Mouse (Mus musculus): ENCODE data around the gene Zfp503. TPM values are rescaled to one million over a fixed set of nuclear protein-coding genes. Genes with fewer than 3 reads are reported as not detected.

Gene Zfp503
- total RNA-seq, 2 experiments from 2014 or later, result 1.2 to 2.0 TPM

GRCm38 (mm10) chr14:21993251-21994060, 4.1 kb upstream of the Zfp503 start:
- DNase-seq, result peak; percentile 22 to 37

GRCm38 (mm10) chr14:21992321-21992885, 3.0 kb upstream of the Zfp503 start:
- no peak for DNase-seq

DNA sequence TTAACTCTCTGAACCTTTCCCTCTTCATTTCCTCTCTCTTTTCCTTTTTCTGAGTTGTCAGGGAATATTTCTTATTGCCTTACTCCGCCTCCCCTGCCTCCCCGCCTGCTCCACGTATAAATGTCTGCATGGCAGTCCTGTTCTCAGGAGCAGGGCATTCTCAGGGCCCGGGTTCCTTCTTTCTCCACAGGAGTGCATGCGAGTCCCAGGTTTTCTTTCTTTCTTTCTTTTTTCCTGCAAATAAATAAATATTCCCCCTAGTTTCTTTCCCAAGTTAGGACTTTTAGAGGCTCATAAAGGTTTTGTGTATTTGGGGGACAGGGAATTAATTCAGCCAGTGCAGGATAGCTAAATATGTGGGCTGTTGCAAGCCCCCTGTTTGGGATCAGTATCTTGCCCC, 2.5 kb upstream of the Zfp503 start:
- DNase-seq, result no peak

GRCm38 (mm10) chr14:21991251-21991780, 1.9 kb upstream of the Zfp503 start:
- peak; percentile 18 to 23 for DNase-seq

DNA sequence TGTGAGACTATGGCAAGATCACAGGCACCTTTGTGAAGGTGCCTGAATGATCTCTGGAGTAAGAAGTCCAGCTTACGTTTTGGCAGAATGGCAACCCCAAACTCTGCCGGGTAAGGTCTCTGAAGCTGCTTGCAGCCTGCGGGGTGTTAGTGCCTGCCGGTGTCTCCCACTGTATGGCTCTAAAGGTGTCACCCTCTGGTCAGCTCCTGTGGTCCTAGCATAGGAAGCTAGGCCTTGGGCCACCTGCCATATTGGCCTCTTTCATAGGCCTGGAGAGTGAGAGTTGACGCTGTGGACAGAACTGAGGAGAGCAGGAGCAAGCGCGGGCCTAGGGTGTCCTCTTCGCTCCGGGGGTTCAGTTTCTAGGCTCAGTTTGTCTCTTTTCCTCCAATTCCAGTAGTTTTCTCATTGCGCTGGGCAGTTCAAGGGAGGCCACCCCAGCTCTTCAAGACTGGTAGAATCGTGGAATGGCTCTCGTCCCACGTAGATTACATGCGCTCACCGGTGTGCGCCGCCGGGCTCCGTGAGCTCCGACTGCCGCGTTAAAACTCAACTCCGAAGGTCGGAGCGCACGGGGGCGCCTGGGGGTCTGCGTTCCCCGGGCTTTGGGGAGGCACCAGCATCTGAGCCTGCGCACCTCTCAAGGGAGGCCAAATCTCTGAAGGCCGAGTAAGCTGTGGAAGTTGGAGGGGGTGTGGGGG, 1.1 kb upstream of the Zfp503 start:
- DNase-seq, result peak in 1 of 2 experiments; percentile 5

GRCm38 (mm10) chr14:21988577-21989290, 667 bp downstream of the Zfp503 start:
- DNase-seq, result peak in 1 of 2 experiments; percentile 34

DNA sequence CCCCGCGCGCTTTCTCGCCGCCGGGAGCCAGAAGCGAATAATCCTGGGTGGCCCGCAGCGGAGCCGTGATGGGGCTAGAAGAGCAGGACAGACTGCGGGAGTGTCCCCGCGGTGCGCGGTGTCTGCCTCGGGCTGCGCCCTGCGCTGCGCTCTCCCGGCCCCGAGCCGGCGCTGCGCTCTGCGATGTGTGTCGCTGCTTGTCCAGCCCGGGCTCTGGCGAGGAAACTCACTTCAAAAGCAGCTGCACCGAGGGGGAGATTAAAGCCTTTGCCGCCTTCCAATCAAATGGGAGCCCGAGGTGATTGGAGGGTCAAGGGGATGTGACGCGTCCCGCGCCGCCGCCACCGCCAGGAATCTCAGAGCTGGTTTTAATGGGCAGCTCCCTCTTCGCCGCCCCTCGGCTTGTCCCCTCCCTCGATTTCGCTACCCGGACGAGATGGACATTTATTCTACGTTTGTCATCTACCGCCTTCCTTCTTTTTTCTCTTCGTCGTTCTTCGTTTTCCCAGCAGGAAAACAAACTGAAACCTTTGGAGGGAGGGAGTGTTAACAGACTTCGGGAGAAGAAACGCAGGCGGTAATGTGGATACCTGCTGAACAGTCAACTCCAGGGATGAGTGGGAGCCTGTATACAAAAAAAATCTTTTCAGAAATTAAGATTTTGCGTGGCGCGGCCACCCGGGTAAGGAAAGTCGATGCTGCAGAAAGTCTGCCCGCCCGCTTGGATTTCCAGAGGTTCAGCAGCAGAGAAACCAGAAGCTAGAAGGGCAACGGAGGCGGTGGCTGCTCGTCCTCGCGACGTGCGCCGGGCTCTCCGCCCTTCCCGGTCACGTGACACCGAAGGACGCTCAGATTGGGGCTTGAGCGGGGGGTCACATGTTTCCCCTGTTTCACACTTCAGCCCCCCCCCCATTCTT, 1.5 kb downstream of the Zfp503 start:
- DNase-seq, result peak; percentile 95 to 98

DNA sequence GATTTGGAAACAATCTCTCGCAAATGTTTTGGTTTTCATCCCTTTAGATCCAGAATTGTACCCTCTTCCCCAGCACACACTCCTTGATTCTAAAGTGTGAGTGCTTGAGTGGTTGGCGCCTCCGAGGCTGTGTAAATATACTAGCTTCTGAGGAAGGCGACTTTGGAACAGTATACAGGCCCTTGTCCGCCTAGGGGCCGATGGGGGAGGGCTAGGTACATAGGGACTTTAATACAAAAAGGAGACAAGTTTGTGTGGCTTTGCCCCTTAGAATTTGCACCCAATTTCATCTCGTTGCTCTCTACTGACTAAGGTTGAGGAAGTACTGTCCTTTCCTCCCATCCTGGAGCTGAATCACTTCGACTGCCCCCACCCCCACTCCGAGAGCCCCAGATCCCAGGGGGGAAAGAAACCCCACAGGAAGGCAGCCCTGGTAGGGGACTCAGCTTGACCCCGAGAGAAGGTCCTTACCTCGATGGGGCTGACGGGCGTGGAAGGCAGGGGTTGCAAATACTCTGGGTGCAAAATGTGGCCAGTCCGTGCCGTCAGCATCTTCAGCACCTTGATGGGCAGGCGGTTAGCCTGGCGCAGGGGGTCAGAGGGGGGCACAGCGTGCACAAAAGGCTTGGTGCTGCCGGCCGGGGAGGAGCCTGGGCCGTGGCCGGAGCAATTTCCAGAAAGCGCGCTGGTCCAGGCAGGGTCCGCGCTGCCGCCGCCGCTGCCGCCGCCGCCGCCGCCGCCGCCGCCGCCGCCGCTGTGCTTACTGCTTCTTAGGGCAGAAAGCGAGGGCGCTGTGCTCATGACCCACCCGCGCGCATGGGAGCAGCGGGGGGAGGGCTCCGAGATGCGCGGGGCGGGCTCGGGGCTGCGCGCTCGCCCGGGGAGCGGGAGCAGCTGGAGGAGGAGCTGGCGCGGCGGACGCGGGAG, 2.4 kb downstream of the Zfp503 start:
- DNase-seq, result peak; percentile 14 to 50

DNA sequence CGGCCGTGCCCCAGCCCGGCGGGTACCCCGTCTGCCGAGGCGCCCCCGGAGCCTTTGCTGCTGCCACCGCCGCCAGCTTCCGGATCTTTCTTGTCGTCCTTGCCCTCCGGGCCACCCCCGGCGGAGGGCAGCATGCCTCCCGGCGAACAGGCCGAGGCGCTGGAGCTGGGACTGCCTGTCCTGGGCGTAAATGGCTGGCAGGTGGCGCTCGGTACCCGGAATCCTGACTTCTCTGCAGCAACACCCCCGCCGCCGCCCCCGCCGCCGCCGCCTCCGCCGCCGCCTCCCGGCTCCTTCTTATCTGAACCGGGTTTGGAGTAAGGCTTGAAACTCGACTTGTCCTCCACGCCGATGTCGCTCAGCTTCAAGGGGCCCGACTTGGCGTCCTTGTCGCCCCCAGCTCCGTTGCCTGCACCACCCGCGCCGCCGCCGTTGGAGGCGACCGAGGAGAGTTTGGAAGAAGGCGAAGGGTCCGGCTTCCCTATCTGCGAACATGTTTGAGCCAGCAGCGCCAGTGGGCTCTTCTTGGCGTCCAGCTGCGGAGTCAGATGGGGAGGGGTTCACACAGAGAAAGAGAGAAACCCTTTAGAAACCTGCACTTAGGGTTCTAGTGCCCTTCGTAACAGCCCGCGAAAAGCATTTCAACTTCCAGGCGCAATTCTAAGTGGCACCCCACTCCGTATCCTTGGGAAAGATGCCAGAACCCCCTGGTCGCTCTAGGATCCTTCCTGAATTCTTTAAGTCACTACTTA, 3.2 kb downstream of the Zfp503 start:
- DNase-seq, result peak; percentile 90 to 91

- peak in 1 of 2 experiments; percentile 21 for DNase-seq
Observed at GRCm38 (mm10) chr14:21985426-21985931, 3.9 kb downstream of the Zfp503 start.

DNA sequence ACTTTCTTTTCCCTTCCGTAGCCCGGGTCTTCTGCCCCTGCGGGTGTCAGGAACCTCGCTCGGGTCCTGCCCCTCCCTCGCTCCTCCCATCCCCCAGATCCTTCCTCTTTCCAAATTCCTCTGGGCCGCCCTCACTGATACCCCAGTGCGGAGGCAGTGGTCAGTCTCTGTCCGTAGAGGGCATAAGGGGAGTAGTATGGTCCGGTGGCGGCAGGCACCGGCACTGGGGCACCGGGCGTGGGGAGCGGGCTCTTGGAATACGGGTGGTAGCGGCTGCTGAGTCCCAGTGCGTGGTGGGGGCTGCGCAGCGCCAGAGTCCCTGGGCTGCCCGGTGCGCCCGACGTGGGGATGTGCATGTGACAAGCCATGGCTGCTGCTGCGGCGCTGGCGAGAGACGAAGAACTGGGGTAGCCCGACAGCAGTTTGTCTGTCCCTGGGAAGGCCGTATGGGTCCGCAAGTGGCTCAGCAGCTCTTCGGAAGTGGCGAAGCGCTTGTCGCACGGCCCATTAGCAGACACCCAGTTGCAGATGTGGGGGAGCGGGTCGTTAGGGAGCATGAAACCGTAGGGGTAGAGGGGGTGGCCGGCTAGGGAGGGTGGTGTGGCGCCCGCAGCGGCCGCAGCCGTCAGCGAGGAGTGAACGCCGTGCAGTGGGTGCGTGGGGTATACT, 4.5 kb downstream of the Zfp503 start:
- peak; percentile 27 to 46 for DNase-seq

- DNase-seq, result no peak
Observed at GRCm38 (mm10) chr14:21983950-21984730, 5.3 kb downstream of the Zfp503 start.

- peak in 1 of 2 experiments; percentile 51 for DNase-seq
Observed at GRCm38 (mm10) chr14:21983311-21983949, 6.0 kb downstream of the Zfp503 start.

DNA sequence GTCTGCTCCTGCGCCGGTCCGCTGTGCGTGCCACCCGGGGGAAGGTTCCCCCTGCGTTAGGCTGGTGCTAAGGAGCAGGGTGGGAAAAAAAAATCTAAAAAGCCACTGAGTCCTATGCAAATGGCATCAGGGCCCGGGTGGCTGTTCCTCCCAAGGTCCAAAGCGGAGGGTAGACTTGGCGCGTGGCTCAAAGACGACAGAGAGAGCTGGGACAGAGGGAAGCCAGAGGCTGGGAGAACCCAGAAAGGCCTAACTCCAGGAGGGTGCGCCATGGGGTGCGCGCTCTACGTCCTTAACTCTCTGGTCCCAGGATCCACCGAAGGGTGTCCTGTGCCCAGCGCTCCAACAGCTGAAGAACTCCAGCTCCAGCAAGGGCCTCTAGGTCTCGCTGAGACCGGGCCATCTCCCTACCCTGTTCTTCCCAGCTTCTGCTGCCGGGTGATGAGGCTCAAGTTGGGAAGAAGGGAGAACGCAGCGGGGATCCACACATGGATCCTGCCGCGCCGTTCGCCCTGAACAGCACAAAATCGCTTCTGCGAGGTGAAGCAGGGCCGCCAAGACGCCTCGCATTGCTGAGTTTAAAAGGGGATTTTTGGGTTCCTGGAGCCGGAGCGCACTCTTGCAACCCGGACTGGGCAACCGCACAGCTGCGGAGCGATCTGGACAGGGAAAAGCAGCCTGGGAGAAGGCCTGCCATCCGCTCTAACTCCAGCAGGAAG, 6.7 kb downstream of the Zfp503 start:
- peak; percentile 37 to 56 for DNase-seq

DNA sequence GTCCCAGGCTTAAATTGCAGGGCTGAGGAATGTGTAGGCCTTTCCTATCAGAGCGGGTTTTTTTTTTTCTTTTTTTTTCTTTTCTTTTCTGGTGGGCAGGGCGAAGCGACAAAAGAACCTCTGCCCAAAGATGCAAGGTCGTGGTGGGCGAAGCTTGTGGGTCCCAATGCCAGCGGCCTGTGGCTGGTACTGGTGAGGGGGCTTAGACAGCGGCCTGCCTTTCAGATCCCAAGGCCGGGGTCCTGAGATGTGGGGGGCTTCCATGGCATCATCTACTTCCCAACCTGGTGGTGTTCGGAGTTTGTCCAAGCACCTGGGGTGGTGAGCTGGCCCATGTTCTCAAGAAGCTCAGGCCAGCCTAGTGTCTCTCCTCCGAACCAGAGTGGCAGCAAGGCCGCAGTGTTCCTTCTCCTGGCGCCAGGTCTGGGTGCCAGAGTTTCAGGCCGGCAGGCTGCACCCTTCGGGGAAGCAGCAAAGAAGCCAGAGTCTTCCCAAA, 7.3 kb downstream of the Zfp503 start:
- peak in 1 of 2 experiments; percentile 13 for DNase-seq

GRCm38 (mm10) chr14:21981462-21981861, 7.9 kb downstream of the Zfp503 start:
- DNase-seq, result peak; percentile 74 to 86
